Mouse (Mus musculus) MEL (cell line): ENCODE data around the gene Tada2a.

Experiments
- CHD2 ChIP-seq: IDR thresholded peaks from 2 replicates; pipeline ENCODE4 v1.6.1; 2011; ENCODE audit warnings: low read length, improper control_type of control experiment
- CTCF ChIP-seq, 3 experiments: IDR thresholded peaks in 2 of 3; conservative IDR thresholded peaks in 1 of 3; 2 replicates each; pipeline ENCODE4 v1.5.1; 2011 to 2012; ENCODE audit warnings: low read length in 3 of 3, low read depth in 2 of 3, mild to moderate bottlenecking in 2 of 3, improper control_type of control experiment in 1 of 3, inconsistent platforms in 1 of 3, mixed read lengths in 1 of 3, moderate library complexity in 1 of 3; ENCODE audit not compliant: control insufficient read depth in 1 of 3, insufficient read depth in 1 of 3, poor library complexity in 1 of 3, severe bottlenecking in 1 of 3
- JUND ChIP-seq: IDR thresholded peaks from 2 replicates; pipeline ENCODE4 v1.6.1; 2011; ENCODE audit warnings: low read depth, mild to moderate bottlenecking, improper control_type of control experiment, low read length
- KAT2A ChIP-seq: conservative IDR thresholded peaks from 2 replicates; pipeline ENCODE4 v1.6.1; 2012; ENCODE audit warnings: low read depth, low read length, improper control_type of control experiment, inconsistent platforms
- MAX ChIP-seq: IDR thresholded peaks from 2 replicates; pipeline ENCODE4 v1.6.1; 2011; ENCODE audit warnings: low read length, improper control_type of control experiment
- MYC ChIP-seq: IDR thresholded peaks from 2 replicates; pipeline ENCODE4 v1.6.1; 2011; ENCODE audit warnings: low read depth, mild to moderate bottlenecking, low read length, improper control_type of control experiment, moderate library complexity
- NRF1 ChIP-seq: IDR thresholded peaks from 2 replicates; pipeline ENCODE4 v1.6.1; 2014; ENCODE audit warnings: low read depth, mild to moderate bottlenecking, inconsistent platforms, low read length, improper control_type of control experiment, moderate library complexity; ENCODE audit not compliant: poor library complexity, insufficient read depth, severe bottlenecking
- POLR2A ChIP-seq, 2 experiments: IDR thresholded peaks; 2 replicates each; pipeline ENCODE4 v1.6.1; 2011 to 2012; ENCODE audit warnings: low read length in 2 of 2, mild to moderate bottlenecking in 2 of 2, control low read depth in 1 of 2, improper control_type of control experiment in 1 of 2, low read depth in 1 of 2, moderate library complexity in 1 of 2; ENCODE audit not compliant: control insufficient read depth in 1 of 2, insufficient read depth in 1 of 2, poor library complexity in 1 of 2
- TCF12 ChIP-seq: IDR thresholded peaks from 2 replicates; pipeline ENCODE4 v1.6.1; 2014; ENCODE audit warnings: low read depth, mild to moderate bottlenecking, inconsistent platforms, low read length, improper control_type of control experiment, moderate library complexity
- USF1 ChIP-seq: IDR thresholded peaks from 2 replicates; pipeline ENCODE4 v1.6.1; 2014; ENCODE audit warnings: low read depth, mild to moderate bottlenecking, inconsistent platforms, low read length, improper control_type of control experiment, moderate library complexity
- ZNF384 ChIP-seq: IDR thresholded peaks from 2 replicates; pipeline ENCODE4 v1.6.1; 2012; ENCODE audit warnings: low read depth, mild to moderate bottlenecking, inconsistent platforms, low read length, improper control_type of control experiment

- TF ChIP-seq CTCF (IDR thresholded peaks at IDR 0.05 in 2 of 3, conservative IDR thresholded peaks at IDR 0.05 in 1 of 3; ENCODE audit: control insufficient read depth in 1 of 3, insufficient read depth in 1 of 3, low read depth in 2 of 3, low read length in 3 of 3, poor library complexity in 1 of 3, severe bottlenecking in 1 of 3) (no peak), NRF1 (no peak), MYC (no peak), USF1 (no peak), JUND (no peak), MAX (no peak), POLR2A (IDR thresholded peaks at IDR 0.05; ENCODE audit: control insufficient read depth in 1 of 2, insufficient read depth in 1 of 2, low read depth in 1 of 2, low read length in 2 of 2, poor library complexity in 1 of 2) (no peak), CHD2 (no peak), KAT2A (no peak), ZNF384 (no peak), TCF12 (no peak)
These were observed 32.0 kb downstream of the Tada2a start for GRCm38 (mm10) chr11:84097251-84097998.
